Mouse (Mus musculus) left cerebral cortex, adult 2 months (tissue): Measurements from ENCODE around the gene Serpinb1a. TPM values are rescaled to one million over a fixed set of nuclear protein-coding genes. Genes with fewer than 3 reads are reported as not detected.

ENCODE experiments used
- DNase-seq, 2 experiments: peaks; one replicate each; pipeline ENCODE4 v3.0.0; 2021 to 2022; ENCODE audit warnings: low spot score in 2 of 2, mixed read lengths in 1 of 2; ENCODE audit errors: extremely low spot score in 1 of 2
- H3K27ac ChIP-seq: fragments of 200-600 bp; 2 replicates; pipeline ENCODE4 v1.8.1; 2022
- H3K4me3 ChIP-seq: fragments of 200-600 bp; 2 replicates; pipeline ENCODE4 v1.8.1; 2022
- CTCF ChIP-seq: fragments of 200-600 bp; IDR thresholded peaks from 2 replicates; pipeline ENCODE4 v1.8.1; 2022; ENCODE audit warnings: antibody characterized with exemption, mild to moderate bottlenecking, moderate library complexity
- intact Hi-C: fragments of 180-260 bp; cut with DNase I; formaldehyde crosslinking; loops from one replicate; pipeline ENCODE4 v1.15.1; 2025
- total RNA-seq, 2 experiments: library from RNA; stranded (reverse); gene quantifications; 2 replicates each; pipeline ENCODE4 v1.2.3; 2021

Gene Serpinb1a
- total RNA-seq, 2 experiments from 2014 or later = 2.6 to 4.6 TPM

- no peak for TF ChIP-seq CTCF
- intact Hi-C loops = no loop called here
- no peak overlapping the region for H3K4me3 ChIP-seq
- peak overlapping the region; percentile 78 for H3K27ac ChIP-seq
- DNase-seq = no peak
These were observed 18.2 kb downstream of the Serpinb1a start for GRCm38 (mm10) chr13:32832776-32833175.

- intact Hi-C loops = no loop called here
- Histone ChIP-seq H3K27ac (peak overlapping the region; percentile 78), H3K4me3 (no peak overlapping the region)
- TF ChIP-seq CTCF = no peak
- DNase-seq = no peak
These were observed 19.3 kb downstream of the Serpinb1a start for GRCm38 (mm10) chr13:32831505-32832273.

- DNase-seq = no peak
- H3K4me3 ChIP-seq = no peak overlapping the region
- TF ChIP-seq CTCF = no peak
- intact Hi-C loops = no loop called here
- no peak overlapping the region for H3K27ac ChIP-seq
These were observed 22.1 kb downstream of the Serpinb1a start for GRCm38 (mm10) chr13:32828886-32829285.

GRCm38 (mm10) chr13:32827951-32828350 lies 23.0 kb downstream of the Serpinb1a start:
- TF ChIP-seq CTCF = peak; percentile 74
- DNase-seq = peak; percentile 39 to 43
- Histone ChIP-seq H3K4me3 (no peak overlapping the region), H3K27ac (no peak overlapping the region)
- intact Hi-C loops = no loop called here

GRCm38 (mm10) chr13:32827111-32827822 lies 23.7 kb downstream of the Serpinb1a start:
- intact Hi-C loops = no loop called here
- Histone ChIP-seq H3K4me3 (no peak overlapping the region), H3K27ac (no peak overlapping the region)
- DNase-seq = no peak
- peak; percentile 24 for TF ChIP-seq CTCF

- Histone ChIP-seq H3K4me3 (no peak overlapping the region), H3K27ac (no peak overlapping the region)
- intact Hi-C loops = no loop called here
- no peak for DNase-seq
- no peak for TF ChIP-seq CTCF
These were observed 25.4 kb downstream of the Serpinb1a start for GRCm38 (mm10) chr13:32825546-32825945.

- no peak overlapping the region for H3K27ac ChIP-seq
- no peak for DNase-seq
- no peak for TF ChIP-seq CTCF
- H3K4me3 ChIP-seq = no peak overlapping the region
- intact Hi-C loops = no loop called here
These were observed 26.3 kb downstream of the Serpinb1a start for GRCm38 (mm10) chr13:32824377-32825330.

- H3K4me3 ChIP-seq = no peak overlapping the region
- intact Hi-C loops = no loop called here
- TF ChIP-seq CTCF = no peak
- no peak overlapping the region for H3K27ac ChIP-seq
- DNase-seq = no peak
These were observed 27.9 kb downstream of the Serpinb1a start for GRCm38 (mm10) chr13:32823126-32823525.

GRCm38 (mm10) chr13:32821671-32822070 lies 29.3 kb downstream of the Serpinb1a start:
- no peak overlapping the region for H3K4me3 ChIP-seq
- no peak for TF ChIP-seq CTCF
- DNase-seq = no peak
- intact Hi-C loops = no loop called here
- no peak overlapping the region for H3K27ac ChIP-seq

GRCm38 (mm10) chr13:32819926-32820325 lies 31.1 kb downstream of the Serpinb1a start:
- DNase-seq = no peak
- TF ChIP-seq CTCF = no peak
- intact Hi-C loops = no loop called here
- no peak overlapping the region for H3K27ac ChIP-seq
- no peak overlapping the region for H3K4me3 ChIP-seq

- no peak for TF ChIP-seq CTCF
- no peak overlapping the region for H3K4me3 ChIP-seq
- no peak overlapping the region for H3K27ac ChIP-seq
- intact Hi-C loops = no loop called here
- DNase-seq = no peak
These were observed 31.7 kb downstream of the Serpinb1a start for GRCm38 (mm10) chr13:32819241-32819640.
